Mouse (Mus musculus): ENCODE data around the gene Mtm1. TPM values are rescaled to one million over a fixed set of nuclear protein-coding genes. Genes with fewer than 3 reads are reported as not detected.

Mtm1 gene
- total and polyA plus RNA-seq, 3 experiments, result 2.2 to 4.0 TPM; not detected in 1

GRCm38 (mm10) chrX:71206595-71206994 lies 4.0 kb upstream of the Mtm1 start:
- H3K4me1 ChIP-seq (ENCODE audit: control insufficient read depth in 1 of 2, insufficient read depth in 2 of 2, low read length in 2 of 2), result peaks cover 0 to 3% of the 10 kb centered on the region in 2 experiments; a peak in 2 of 4 replicates
- H3K9ac ChIP-seq (ENCODE audit: control insufficient read depth, low read depth, low read length, poor library complexity, severe bottlenecking), result peak overlapping the region; percentile 36; the same call in 1 of the 2 replicates
- no peak for TF ChIP-seq MEF2A (IDR thresholded peaks at IDR 0.05; ENCODE audit: extremely low read depth, insufficient replicate concordance, low read depth, low read length, poor library complexity, severe bottlenecking)
- TF ChIP-seq ETS1 (IDR thresholded peaks at IDR 0.05; ENCODE audit: low read depth, low read length), result peak; percentile 82
- no peak for TF ChIP-seq POLR2A (IDR thresholded peaks at IDR 0.05; ENCODE audit: control insufficient read depth in 1 of 2, insufficient read depth in 1 of 2, low read depth in 1 of 2, low read length in 2 of 2, poor library complexity in 1 of 2)
- TF ChIP-seq GATA1 (IDR thresholded peaks at IDR 0.05; ENCODE audit: low read depth, low read length), result peak; percentile 37; the same call in 1 of the 2 replicates
- TF ChIP-seq MAFK (IDR thresholded peaks at IDR 0.05; ENCODE audit: borderline replicate concordance, low read depth, low read length), result no peak
- peak overlapping the region in 1 of 2 experiments; percentile 71; a peak in 2 of 4 replicates for H3K4me3 ChIP-seq (ENCODE audit: control insufficient read depth in 1 of 2, insufficient read depth in 1 of 2, low read depth in 2 of 2, low read length in 2 of 2)
- peak; percentile 54 for DNase-seq (ENCODE audit: low read depth, low spot score)
- H3K27ac ChIP-seq (ENCODE audit: control insufficient read depth, low read depth, low read length), result no peak overlapping the region
- peaks cover 0 to 7% of the 10 kb centered on the region in 2 experiments; a peak in 2 of 4 replicates for H3K36me3 ChIP-seq (ENCODE audit: control insufficient read depth in 1 of 2, insufficient read depth in 2 of 2, low read length in 2 of 2)
- no peaks in the 10 kb centered on the region for H3K27me3 ChIP-seq (ENCODE audit: control insufficient read depth in 1 of 2, insufficient read depth in 2 of 2, low read length in 2 of 2)
- no peaks in the 10 kb centered on the region for H3K79me2 ChIP-seq (ENCODE audit: control insufficient read depth, insufficient read depth, low read length, poor library complexity)
- no peaks in the 10 kb centered on the region for H3K9me3 ChIP-seq (replicated peaks; ENCODE audit: insufficient read depth, low read length)

GRCm38 (mm10) chrX:71212911-71213310 lies 2.3 kb downstream of the Mtm1 start:
- DNase-seq (ENCODE audit: low read depth, low spot score), result no peak

GRCm38 (mm10) chrX:71214441-71215112 lies 4.0 kb downstream of the Mtm1 start:
- peak overlapping the region; percentile 87 to 93 for H3K4me3 ChIP-seq (ENCODE audit: control insufficient read depth in 1 of 2, insufficient read depth in 1 of 2, low read depth in 2 of 2, low read length in 2 of 2)
- TF ChIP-seq UBTF (IDR thresholded peaks at IDR 0.05; ENCODE audit: borderline replicate concordance, insufficient read depth, low read depth, low read length) (no peak), TAL1 (IDR thresholded peaks at IDR 0.05; ENCODE audit: low read length) (no peak), TCF12 (IDR thresholded peaks at IDR 0.05; ENCODE audit: low read depth, low read length) (no peak), ZKSCAN1 (IDR thresholded peaks at IDR 0.05; ENCODE audit: low read depth, low read length) (no peak), NRF1 (IDR thresholded peaks at IDR 0.05; ENCODE audit: insufficient read depth, low read depth, low read length, poor library complexity, severe bottlenecking) (no peak), CHD2 (IDR thresholded peaks at IDR 0.05; ENCODE audit: low read length) (no peak), JUND (IDR thresholded peaks at IDR 0.05; ENCODE audit: low read depth, low read length) (no peak), POLR2AphosphoS2 (IDR thresholded peaks at IDR 0.05; ENCODE audit: low read length) (no peak), MXI1 (IDR thresholded peaks at IDR 0.05; ENCODE audit: low read depth, low read length) (no peak), CTCF (IDR thresholded peaks at IDR 0.05 in 2 of 3, conservative IDR thresholded peaks at IDR 0.05 in 1 of 3; ENCODE audit: control insufficient read depth in 1 of 3, insufficient read depth in 1 of 3, low read depth in 2 of 3, low read length in 3 of 3, poor library complexity in 1 of 3, severe bottlenecking in 1 of 3) (no peak), E2F4 (IDR thresholded peaks at IDR 0.05; ENCODE audit: borderline replicate concordance, low read depth, low read length) (no peak), RAD21 (IDR thresholded peaks at IDR 0.05; ENCODE audit: low read depth, low read length) (no peak), SIN3A (IDR thresholded peaks at IDR 0.05; ENCODE audit: low read length) (peak; percentile 36; the same call in 1 of the 2 replicates)

More at GRCm38 (mm10) chrX:71212911-71213310, 2.3 kb downstream of the Mtm1 start:
- Histone ChIP-seq H3K4me3 (ENCODE audit: control insufficient read depth in 1 of 2, insufficient read depth in 1 of 2, low read depth in 2 of 2, low read length in 2 of 2) (no peak overlapping the region), H3K36me3 (ENCODE audit: control insufficient read depth in 1 of 2, insufficient read depth in 2 of 2, low read length in 2 of 2) (peaks cover 0 to 7% of the 10 kb centered on the region in 2 experiments; a peak in 3 of 4 replicates), H3K27ac (ENCODE audit: control insufficient read depth, low read depth, low read length) (no peak overlapping the region), H3K79me2 (ENCODE audit: control insufficient read depth, insufficient read depth, low read length, poor library complexity) (peaks cover 5% of the 10 kb centered on the region; the same call in 1 of the 2 replicates), H3K27me3 (ENCODE audit: control insufficient read depth in 1 of 2, insufficient read depth in 2 of 2, low read length in 2 of 2) (no peaks in the 10 kb centered on the region), H3K9me3 (replicated peaks; ENCODE audit: insufficient read depth, low read length) (no peaks in the 10 kb centered on the region), H3K4me1 (ENCODE audit: control insufficient read depth in 1 of 2, insufficient read depth in 2 of 2, low read length in 2 of 2) (peaks cover 5% of the 10 kb centered on the region in 2 experiments; a peak in 3 of 4 replicates), H3K9ac (ENCODE audit: control insufficient read depth, low read depth, low read length, poor library complexity, severe bottlenecking) (no peak overlapping the region)
- TF ChIP-seq E2F4 (IDR thresholded peaks at IDR 0.05; ENCODE audit: borderline replicate concordance, low read depth, low read length) (no peak), USF2 (IDR thresholded peaks at IDR 0.05; ENCODE audit: borderline replicate concordance in 1 of 2, insufficient read depth in 1 of 2, low read depth in 1 of 2, low read length in 2 of 2) (no peak), NELFE (IDR thresholded peaks at IDR 0.05; ENCODE audit: low read depth, low read length) (no peak), ZMIZ1 (IDR thresholded peaks at IDR 0.05; ENCODE audit: low read depth, low read length) (no peak), CTCF (IDR thresholded peaks at IDR 0.05 in 2 of 3, conservative IDR thresholded peaks at IDR 0.05 in 1 of 3; ENCODE audit: control insufficient read depth in 1 of 3, insufficient read depth in 1 of 3, low read depth in 2 of 3, low read length in 3 of 3, poor library complexity in 1 of 3, severe bottlenecking in 1 of 3) (no peak), JUND (IDR thresholded peaks at IDR 0.05; ENCODE audit: low read depth, low read length) (no peak), MXI1 (IDR thresholded peaks at IDR 0.05; ENCODE audit: low read depth, low read length) (no peak), NRF1 (IDR thresholded peaks at IDR 0.05; ENCODE audit: insufficient read depth, low read depth, low read length, poor library complexity, severe bottlenecking) (no peak), RCOR1 (IDR thresholded peaks at IDR 0.05; ENCODE audit: low read depth, low read length) (no peak), MEF2A (IDR thresholded peaks at IDR 0.05; ENCODE audit: extremely low read depth, insufficient replicate concordance, low read depth, low read length, poor library complexity, severe bottlenecking) (no peak), KAT2A (conservative IDR thresholded peaks at IDR 0.05; ENCODE audit: low read depth, low read length) (no peak), MAX (IDR thresholded peaks at IDR 0.05; ENCODE audit: low read length) (no peak), MAZ (IDR thresholded peaks at IDR 0.05; ENCODE audit: low read depth, low read length) (no peak), ZNF384 (IDR thresholded peaks at IDR 0.05; ENCODE audit: low read depth, low read length) (no peak)

More at GRCm38 (mm10) chrX:71214441-71215112, 4.0 kb downstream of the Mtm1 start:
- Histone ChIP-seq H3K79me2 (ENCODE audit: control insufficient read depth, insufficient read depth, low read length, poor library complexity) (peaks cover 5% of the 10 kb centered on the region; the same call in 1 of the 2 replicates), H3K4me1 (ENCODE audit: control insufficient read depth in 1 of 2, insufficient read depth in 2 of 2, low read length in 2 of 2) (peaks cover 6 to 9% of the 10 kb centered on the region in 2 experiments; a peak in 3 of 4 replicates), H3K36me3 (ENCODE audit: control insufficient read depth in 1 of 2, insufficient read depth in 2 of 2, low read length in 2 of 2) (peaks cover 0 to 15% of the 10 kb centered on the region in 2 experiments; a peak in 3 of 4 replicates), H3K27ac (ENCODE audit: control insufficient read depth, low read depth, low read length) (no peak overlapping the region), H3K27me3 (ENCODE audit: control insufficient read depth in 1 of 2, insufficient read depth in 2 of 2, low read length in 2 of 2) (no peaks in the 10 kb centered on the region), H3K9ac (ENCODE audit: control insufficient read depth, low read depth, low read length, poor library complexity, severe bottlenecking) (peak overlapping the region; percentile 83), H3K9me3 (replicated peaks; ENCODE audit: insufficient read depth, low read length) (no peaks in the 10 kb centered on the region)
- DNase-seq (ENCODE audit: low read depth, low spot score), result peak; percentile 94

Data from MEL (cell line).